21 mouse cellular contexts compared by ENCODE assay signal in the genomic region with DNA sequence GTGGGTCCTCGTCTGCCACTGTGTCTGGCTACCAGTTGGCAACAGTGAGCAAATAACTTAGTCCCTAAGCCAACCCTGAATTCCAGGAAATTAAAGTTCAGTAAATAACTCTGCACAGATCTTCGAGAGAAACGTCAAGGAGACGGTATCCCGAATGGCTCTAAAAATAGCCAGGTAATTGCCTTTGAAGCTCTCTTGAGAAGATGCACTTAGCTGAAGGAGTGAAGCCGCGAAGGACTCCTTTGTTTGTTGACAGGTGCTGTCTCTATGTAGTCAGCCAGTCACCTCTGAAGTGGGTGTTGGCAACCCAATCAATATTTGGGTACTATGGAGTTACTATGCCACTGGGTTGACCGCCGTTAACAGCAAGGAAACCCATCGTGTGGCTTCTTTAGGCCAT.
"Had no signal": no experiment of that assay in that cellular context is flagged by ENCODE, and none has a peak within 500 bp of the region (broad histone marks: within the 10 kb centered on the region; RNA-seq: fewer than 3 reads in every experiment).

No protein-coding gene starts in this region.

- ATAC-seq: intestine, embryonic 16.5 days; liver, embryonic 12.5 days; midbrain, embryonic 13.5 days; midbrain, embryonic 16.5 days had no signal

- H3K9ac ChIP-seq: limb, embryonic 13.5 days; liver, embryonic 12.5 days; liver, embryonic 15.5 days; lung, embryonic 14.5 days; midbrain, embryonic 13.5 days; neural tube, embryonic 13.5 days had no signal

- H3K4me2 ChIP-seq: limb, embryonic 13.5 days; liver, embryonic 12.5 days; liver, embryonic 15.5 days; lung, embryonic 14.5 days; midbrain, embryonic 13.5 days; neural tube, embryonic 13.5 days had no signal

- H3K4me1 ChIP-seq: limb, embryonic 13.5 days; liver, embryonic 12.5 days; liver, embryonic 15.5 days; megakaryocyte, embryonic 14.5 days; midbrain, embryonic 10.5 days; midbrain, embryonic 13.5 days; neural tube, embryonic 13.5 days had no signal

- DNase-seq: kidney, adult 18-20 months; kidney, postnatal 25 days; layer of hippocampus, adult 9-11 months; liver; retina, postnatal 1 day; right cerebral cortex, postnatal 25 days; thymus, postnatal 36 days had no signal

- H3K4me3 ChIP-seq: layer of hippocampus, adult 2 months; limb, embryonic 10.5 days; limb, embryonic 13.5 days; liver, embryonic 12.5 days; liver, embryonic 15.5 days; megakaryocyte, embryonic 14.5 days; midbrain, embryonic 10.5 days; midbrain, embryonic 13.5 days; myocyte; neural tube, embryonic 13.5 days had no signal

- H3K9me3 ChIP-seq: limb, embryonic 10.5 days; limb, embryonic 13.5 days; liver, embryonic 12.5 days; liver, embryonic 15.5 days; megakaryocyte, embryonic 14.5 days; midbrain, embryonic 10.5 days; midbrain, embryonic 13.5 days; neural tube, embryonic 13.5 days had no signal

- H3K27ac ChIP-seq: kidney, postnatal 0 days; layer of hippocampus, adult 2 months; limb, embryonic 10.5 days; limb, embryonic 13.5 days; liver, embryonic 12.5 days; liver, embryonic 15.5 days; midbrain, embryonic 10.5 days; midbrain, embryonic 13.5 days; neural tube, embryonic 13.5 days had no signal

- H3K36me3 ChIP-seq: limb, embryonic 10.5 days; limb, embryonic 13.5 days; liver, embryonic 12.5 days; liver, embryonic 15.5 days; midbrain, embryonic 10.5 days; midbrain, embryonic 13.5 days; neural tube, embryonic 13.5 days had no signal

- H3K27me3 ChIP-seq: limb, embryonic 13.5 days; liver, embryonic 12.5 days; liver, embryonic 15.5 days; megakaryocyte, embryonic 14.5 days; midbrain, embryonic 13.5 days; neural tube, embryonic 13.5 days had no signal
